Mouse (Mus musculus) heart, adult 2 months (tissue): ENCODE results near the gene Xab2. TPM values are rescaled to one million over a fixed set of nuclear protein-coding genes. Genes with fewer than 3 reads are reported as not detected.

Experiments
- DNase-seq, 2 experiments: peaks; one replicate each; pipeline ENCODE4 v3.0.0; 2021
- H3K27ac ChIP-seq: fragments of 200-600 bp; 2 replicates; pipeline ENCODE4 v1.8.1; 2022
- H3K27me3 ChIP-seq: fragments of 200-500 bp; 2 replicates; pipeline ENCODE4 v1.6.1; 2012; ENCODE audit warnings: mild to moderate bottlenecking, low read length, inconsistent platforms, mixed read lengths; ENCODE audit not compliant: control insufficient read depth, insufficient read depth
- H3K36me3 ChIP-seq: fragments of 200-500 bp; 2 replicates; pipeline ENCODE4 v1.6.1; 2012; ENCODE audit warnings: low read length, inconsistent platforms; ENCODE audit not compliant: control insufficient read depth, insufficient read depth
- H3K4me1 ChIP-seq: fragments of 200-500 bp; 2 replicates; pipeline ENCODE4 v1.6.1; 2011; ENCODE audit warnings: low read length; ENCODE audit not compliant: control insufficient read depth, insufficient read depth
- H3K4me3 ChIP-seq: fragments of 200-600 bp; 2 replicates; pipeline ENCODE4 v1.8.1; 2022
- H3K79me2 ChIP-seq: fragments of 200-500 bp; replicated peaks from 2 replicates; pipeline ENCODE4 v1.6.1; 2012; ENCODE audit warnings: mild to moderate bottlenecking, inconsistent platforms, low read length, moderate library complexity, mixed read lengths; ENCODE audit not compliant: control insufficient read depth, insufficient read depth
- H3K9ac ChIP-seq: fragments of 200-500 bp; 2 replicates; pipeline ENCODE4 v1.6.1; 2012; ENCODE audit warnings: low read depth, mild to moderate bottlenecking, control low read depth, inconsistent platforms, low read length, mixed read lengths
- CTCF ChIP-seq: fragments of 200-600 bp; IDR thresholded peaks from 2 replicates; pipeline ENCODE4 v1.8.1; 2022; ENCODE audit warnings: antibody characterized with exemption, mild to moderate bottlenecking, moderate library complexity
- EP300 ChIP-seq: fragments of 200-500 bp; IDR thresholded peaks from 2 replicates; pipeline ENCODE4 v1.6.1; 2011; ENCODE audit warnings: low read depth, low read length, control low read depth; ENCODE audit not compliant: insufficient read depth
- POLR2A ChIP-seq: fragments of 200-500 bp; IDR thresholded peaks from 2 replicates; pipeline ENCODE4 v1.6.1; 2011; ENCODE audit warnings: mild to moderate bottlenecking, low read depth, low read length, control low read depth; ENCODE audit not compliant: insufficient read depth
- WGBS: fragments of 180-500 bp; shearing (Covaris S2); methylation state at CpG from one replicate; pipeline ENCODE4 v1.1.7; 2018; 5-methylcytosine and 5-hydroxymethylcytosine counted together
- intact Hi-C: fragments of 180-260 bp; cut with DNase I; formaldehyde crosslinking; loops from one replicate; pipeline ENCODE4 v1.15.1; 2025
- polyA plus RNA-seq: library from polyadenylated mRNA; depleted of rRNA; stranded (reverse); fragments of >200 nt; gene quantifications from 2 replicates; pipeline ENCODE4 v1.2.3, GENCODE M21; 2012
- total RNA-seq, 2 experiments: library from RNA; stranded (reverse); gene quantifications; 2 replicates each; pipeline ENCODE4 v1.2.3; 2021

The Xab2 gene
- total and polyA plus RNA-seq, 3 experiments: 15.3 to 27.0 (median 15.4) TPM

DNA sequence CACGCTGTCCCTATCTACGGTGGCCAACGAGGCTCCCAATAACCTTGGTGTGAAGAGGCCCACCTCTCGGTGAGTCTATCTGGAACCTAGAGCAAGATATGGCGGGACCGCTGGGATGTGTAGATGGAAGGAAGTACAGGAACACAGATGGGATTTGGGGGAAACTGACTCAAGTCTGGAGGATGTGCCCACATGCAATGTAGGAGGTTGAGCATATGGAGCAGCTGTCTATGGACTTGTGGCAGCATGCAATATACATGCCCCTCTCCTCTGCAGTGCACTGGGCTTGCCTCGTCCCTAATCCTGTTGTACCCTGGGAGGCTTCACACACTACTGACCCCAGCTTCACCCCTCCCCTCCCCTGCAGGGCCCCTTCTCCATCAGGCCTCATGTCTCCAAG is 13.3 kb downstream of the Xab2 start:
- H3K36me3 ChIP-seq: no peaks in the 10 kb centered on the region
- H3K4me3 ChIP-seq: no peak overlapping the region
- H3K27ac ChIP-seq: no peak overlapping the region
- no peak for DNase-seq
- no peaks in the 10 kb centered on the region for H3K4me1 ChIP-seq
- H3K79me2 ChIP-seq: no peaks in the 10 kb centered on the region
- intact Hi-C loops: no loop called here
- H3K9ac ChIP-seq: no peak overlapping the region
- 84% methylated on average over 7 of the region's 7 CpGs for WGBS
- H3K27me3 ChIP-seq: no peaks in the 10 kb centered on the region
- TF ChIP-seq POLR2A (no peak), EP300 (no peak)

DNA sequence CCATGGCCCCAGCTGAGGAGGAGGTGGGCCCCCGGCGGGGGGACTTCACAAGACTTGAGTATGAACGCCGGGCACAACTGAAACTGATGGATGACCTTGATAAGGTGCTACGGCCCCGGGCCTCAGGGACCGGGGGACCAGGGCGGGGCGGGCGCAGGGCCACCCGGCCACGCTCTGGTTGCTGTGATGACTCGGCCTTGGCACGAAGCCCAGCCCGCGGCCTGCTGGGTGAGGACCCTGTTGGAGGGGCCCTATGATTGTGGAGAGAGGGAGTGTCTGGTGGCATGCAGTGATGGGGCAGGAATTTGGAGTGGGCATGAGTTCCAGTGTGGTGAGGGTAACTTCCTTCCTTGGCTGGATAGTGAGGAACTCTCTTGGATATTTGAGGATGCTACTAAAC is 14.5 kb downstream of the Xab2 start:
- no peaks in the 10 kb centered on the region for H3K27me3 ChIP-seq
- no peak for TF ChIP-seq POLR2A
- TF ChIP-seq EP300: no peak
- no peak for TF ChIP-seq CTCF
- H3K9ac ChIP-seq: no peak overlapping the region
- H3K36me3 ChIP-seq: no peaks in the 10 kb centered on the region
- H3K4me1 ChIP-seq: no peaks in the 10 kb centered on the region
- H3K27ac ChIP-seq: no peak overlapping the region
- no peaks in the 10 kb centered on the region for H3K79me2 ChIP-seq
- intact Hi-C loops: no loop called here
- WGBS: 39% methylated on average over 16 of the region's 16 CpGs
- H3K4me3 ChIP-seq: no peak overlapping the region
- DNase-seq: no peak

- Histone ChIP-seq H3K79me2 (no peaks in the 10 kb centered on the region), H3K27me3 (no peaks in the 10 kb centered on the region), H3K4me3 (no peak overlapping the region), H3K4me1 (peaks cover 3% of the 10 kb centered on the region; the same call in 1 of the 2 replicates), H3K27ac (no peak overlapping the region), H3K9ac (no peak overlapping the region), H3K36me3 (no peaks in the 10 kb centered on the region)
- intact Hi-C loops: no loop called here
- DNase-seq: no peak
- no peak for TF ChIP-seq POLR2A
- TF ChIP-seq CTCF: no peak
- TF ChIP-seq EP300: no peak
- 63% methylated on average over 13 of the region's 13 CpGs for WGBS
Measured at GRCm38 (mm10) chr8:3603439-3603838, 17.7 kb downstream of the Xab2 start.

- H3K27ac ChIP-seq: no peak overlapping the region
- no peaks in the 10 kb centered on the region for H3K27me3 ChIP-seq
- 30% methylated on average over 6 of the region's 6 CpGs for WGBS
- DNase-seq: peak; percentile 71 to 77
- TF ChIP-seq POLR2A (no peak), CTCF (no peak), EP300 (no peak)
- peaks cover 3% of the 10 kb centered on the region; the same call in 1 of the 2 replicates for H3K4me1 ChIP-seq
- no peaks in the 10 kb centered on the region for H3K79me2 ChIP-seq
- no peak overlapping the region for H3K4me3 ChIP-seq
- no peak overlapping the region for H3K9ac ChIP-seq
- intact Hi-C loops: no loop called here
- H3K36me3 ChIP-seq: no peaks in the 10 kb centered on the region
Measured at GRCm38 (mm10) chr8:3600401-3600800, 20.7 kb downstream of the Xab2 start.

- H3K4me1 ChIP-seq: peaks cover 3% of the 10 kb centered on the region; the same call in 1 of the 2 replicates
- H3K4me3 ChIP-seq: no peak overlapping the region
- H3K27ac ChIP-seq: no peak overlapping the region
- intact Hi-C loops: no loop called here
- no peak for DNase-seq
- no peaks in the 10 kb centered on the region for H3K36me3 ChIP-seq
- WGBS: 82% methylated on average over 1 of the region's 1 CpGs
- no peak overlapping the region for H3K9ac ChIP-seq
- no peaks in the 10 kb centered on the region for H3K27me3 ChIP-seq
- H3K79me2 ChIP-seq: no peaks in the 10 kb centered on the region
- TF ChIP-seq EP300 (no peak), CTCF (no peak), POLR2A (no peak)
Measured at GRCm38 (mm10) chr8:3599219-3599618, 21.9 kb downstream of the Xab2 start.

- peaks cover 3% of the 10 kb centered on the region; the same call in 1 of the 2 replicates for H3K4me1 ChIP-seq
- no peaks in the 10 kb centered on the region for H3K79me2 ChIP-seq
- DNase-seq: no peak
- H3K27me3 ChIP-seq: no peaks in the 10 kb centered on the region
- 70% methylated on average over 3 of the region's 3 CpGs for WGBS
- no peak overlapping the region for H3K4me3 ChIP-seq
- intact Hi-C loops: no loop called here
- H3K36me3 ChIP-seq: no peaks in the 10 kb centered on the region
- TF ChIP-seq EP300 (no peak), POLR2A (no peak)
- H3K27ac ChIP-seq: no peak overlapping the region
- no peak overlapping the region for H3K9ac ChIP-seq
Measured at GRCm38 (mm10) chr8:3598054-3598453, 23.1 kb downstream of the Xab2 start.
